Mouse (Mus musculus): ENCODE results near the gene Dusp13.

GRCm38 (mm10) chr14:21764646-21765045 lies 13.7 kb upstream of the Dusp13 start:
- TF ChIP-seq CTCF (IDR thresholded peaks at IDR 0.05; ENCODE audit: control insufficient read depth, insufficient read depth, insufficient replicate concordance, low read depth, low read length) (no peak), POLR2A (IDR thresholded peaks at IDR 0.05; ENCODE audit: control insufficient read depth, low read depth, low read length) (no peak)
